Mouse (Mus musculus): ENCODE data around the gene Prdm13.

Gene Prdm13

GRCm38 (mm10) chr4:21678101-21678974 lies 7.4 kb downstream of the Prdm13 start:
- no peak for ATAC-seq (ENCODE audit: low TSS enrichment)

DNA sequence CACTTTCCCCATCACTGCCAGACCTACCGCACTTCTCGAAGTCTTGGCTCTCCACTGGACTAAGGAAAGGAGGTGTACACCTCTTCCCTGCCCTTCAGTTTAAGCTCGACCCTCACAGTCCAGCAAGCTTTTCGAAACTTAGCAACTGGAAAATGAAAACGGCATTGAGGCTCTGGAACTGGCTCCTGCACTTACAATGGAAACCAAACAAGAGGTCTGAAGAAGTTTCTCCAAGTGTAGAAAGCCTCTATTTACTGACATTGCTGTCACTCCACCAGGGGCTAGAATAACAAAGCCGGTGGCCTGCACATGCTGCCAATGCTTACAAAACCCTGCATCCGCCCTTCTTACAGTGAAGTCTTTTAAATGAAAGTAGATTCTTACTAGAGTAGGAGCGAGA lies 11.1 kb downstream of the Prdm13 start:
- ATAC-seq (ENCODE audit: low TSS enrichment), result no peak

DNA sequence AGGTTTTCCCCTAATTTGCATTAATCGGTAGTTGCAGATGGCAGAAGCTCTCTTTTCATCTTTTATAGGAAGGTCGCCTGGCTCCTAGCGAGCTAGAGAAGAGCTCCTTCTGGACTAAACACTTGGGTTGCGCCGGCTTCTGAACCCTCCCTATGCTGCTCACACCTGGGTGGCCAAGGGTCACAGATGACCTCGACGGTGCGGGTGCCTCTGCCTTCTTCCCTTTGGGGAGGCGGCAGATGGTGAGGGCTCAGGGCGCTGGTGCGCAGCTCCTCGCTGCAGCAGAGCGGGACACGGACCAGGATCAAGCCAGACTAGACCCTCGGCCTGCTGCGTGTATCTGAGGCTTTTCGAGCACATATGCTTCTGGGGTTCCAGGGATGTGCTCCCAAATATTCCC lies 11.7 kb downstream of the Prdm13 start:
- no peak for ATAC-seq (ENCODE audit: low TSS enrichment)

- ATAC-seq (ENCODE audit: low TSS enrichment), result no peak
These were observed 19.8 kb downstream of the Prdm13 start for GRCm38 (mm10) chr4:21665961-21666360.

DNA sequence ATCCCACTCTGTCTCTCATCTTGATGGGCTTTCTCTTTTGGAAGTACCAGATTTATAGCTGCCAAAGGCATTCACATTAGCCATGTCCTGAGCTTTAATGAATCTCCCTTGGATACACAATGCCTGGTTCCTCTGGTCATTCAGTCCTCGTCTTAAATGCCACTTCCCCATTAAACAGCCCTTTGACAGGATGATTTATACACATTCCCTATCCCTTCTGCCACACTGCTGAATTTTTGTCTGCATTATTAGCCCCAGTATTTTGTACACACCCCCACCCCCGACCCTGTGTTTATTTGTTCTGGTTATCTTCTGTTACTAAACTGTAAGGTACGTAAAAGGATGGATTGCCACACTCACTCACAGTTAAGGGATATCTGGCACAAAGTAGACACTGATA lies 27.6 kb downstream of the Prdm13 start:
- no peak for ATAC-seq (ENCODE audit: low TSS enrichment)

GRCm38 (mm10) chr4:21629275-21629583 lies 56.5 kb downstream of the Prdm13 start:
- no peak for ATAC-seq (ENCODE audit: low TSS enrichment)

- no peak for ATAC-seq (ENCODE audit: low TSS enrichment)
These were observed 57.1 kb downstream of the Prdm13 start for GRCm38 (mm10) chr4:21628367-21629274.
